Mouse (Mus musculus): ENCODE data around the gene Primpol.

Gene Primpol

DNA sequence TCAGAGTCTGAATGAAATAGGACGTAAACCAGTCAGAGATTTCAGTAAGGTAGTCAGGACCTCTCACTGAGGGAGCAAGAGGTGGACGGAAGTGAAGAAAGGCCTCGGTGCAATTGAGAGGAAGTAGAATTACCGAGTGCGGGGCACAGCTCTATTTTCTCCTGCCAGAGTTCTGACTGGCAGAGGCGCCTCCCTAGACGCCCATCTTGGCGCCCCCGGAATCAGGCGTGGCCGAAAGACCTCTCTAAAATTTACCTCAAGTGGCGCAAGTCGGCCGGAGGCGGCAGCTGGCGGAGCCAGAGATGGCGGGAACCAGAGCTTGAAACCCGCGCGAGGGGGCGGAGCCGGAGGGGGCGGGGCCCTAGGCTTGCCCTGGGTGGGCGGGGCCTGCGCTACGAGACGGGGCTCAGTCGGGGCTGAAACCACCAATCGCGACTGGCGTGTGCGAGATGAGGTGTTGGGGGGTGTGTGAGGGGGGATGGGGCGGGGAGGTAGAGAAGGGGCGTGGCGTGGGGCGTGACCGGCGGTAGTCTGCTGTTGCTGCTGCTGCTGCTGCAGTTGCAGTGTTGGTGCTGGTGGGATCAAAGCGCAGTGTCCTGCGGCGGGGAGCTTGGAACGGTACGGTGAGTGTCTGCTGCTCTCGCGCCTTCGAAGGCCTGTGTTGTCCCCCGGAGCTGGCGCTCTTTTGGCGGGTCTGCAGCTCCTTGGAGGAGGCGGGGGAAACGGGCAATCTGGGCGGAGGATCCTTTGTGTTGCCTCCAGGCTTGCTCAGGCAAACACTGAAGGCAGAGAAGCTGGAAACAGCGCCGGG lies at the start of gene Primpol, which contains the start of gene Casp3:
Gene Primpol (minus strand): TSS at position 334 of the 811 bp plus-strand sequence.
Gene Casp3 (plus strand): TSS at position 413 of the 811 bp plus-strand sequence.
- peak; percentile 99 for DNase-seq (ENCODE audit: extremely low spot score, low spot score)

DNA sequence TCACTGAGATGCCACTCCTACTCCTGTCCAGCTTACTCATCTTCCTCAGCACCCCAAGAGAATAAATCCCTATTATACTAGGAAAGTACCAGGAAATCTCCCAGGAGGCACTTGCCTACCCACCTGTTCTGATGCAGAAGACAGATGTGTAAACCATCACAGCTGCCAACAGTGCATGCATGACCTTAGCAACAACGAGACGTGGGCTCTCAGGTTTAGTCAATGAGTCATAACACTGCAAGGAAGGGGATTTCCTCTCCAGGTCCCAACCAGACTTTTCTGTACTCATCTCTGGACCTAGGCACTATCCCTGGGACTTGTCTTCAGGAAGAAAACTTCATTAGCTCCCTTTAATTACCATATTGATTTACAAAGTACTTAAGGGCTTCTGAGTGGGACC lies 38.9 kb upstream of the Primpol start:
- DNase-seq (ENCODE audit: extremely low spot score, low spot score) = no peak

- no peak for DNase-seq (ENCODE audit: extremely low spot score, low spot score)
Observed at GRCm38 (mm10) chr8:46651872-46652271, 34.9 kb upstream of the Primpol start.

- no peak for DNase-seq (ENCODE audit: extremely low spot score, low spot score)
Observed at GRCm38 (mm10) chr8:46648421-46648820, 31.4 kb upstream of the Primpol start.

DNA sequence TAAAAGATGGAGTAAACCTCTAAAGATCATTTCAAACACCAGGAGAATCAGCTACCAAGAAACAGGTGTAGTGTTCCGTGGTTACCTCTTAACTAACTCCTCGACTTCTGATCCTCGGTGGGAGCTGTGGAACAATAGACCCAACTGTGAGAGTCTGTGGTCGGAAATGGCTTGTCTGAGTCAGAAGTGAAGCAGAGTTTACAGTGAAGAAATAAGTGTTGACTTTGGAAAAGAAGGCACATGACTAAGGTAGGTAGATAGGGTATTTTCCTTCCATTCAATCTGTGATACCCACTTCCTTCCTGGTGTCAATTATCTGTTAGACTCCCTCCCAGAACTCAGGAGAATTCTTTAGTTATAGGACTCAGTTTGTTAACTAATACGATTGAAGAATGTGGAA lies 24.3 kb upstream of the Primpol start:
- DNase-seq (ENCODE audit: extremely low spot score, low spot score) = no peak

DNA sequence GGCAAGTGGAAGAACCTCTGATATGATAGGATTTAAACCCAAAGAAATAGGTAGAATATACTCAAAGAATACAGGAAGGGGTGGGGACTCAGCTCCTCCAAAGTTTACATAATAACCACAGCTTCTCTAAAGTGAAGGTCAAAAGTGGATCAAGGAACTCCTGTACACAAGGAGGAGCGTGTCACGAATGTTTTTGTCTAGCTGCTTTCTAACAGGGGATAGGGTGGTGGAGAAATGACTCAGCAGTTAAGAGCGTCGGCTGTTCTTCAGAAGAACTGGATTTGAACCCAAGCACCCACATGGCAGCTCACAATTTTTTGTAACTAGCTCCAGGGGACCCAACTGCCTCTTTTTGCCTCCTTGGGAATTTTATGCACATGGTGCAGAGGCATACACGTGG lies 22.8 kb upstream of the Primpol start:
- no peak for DNase-seq (ENCODE audit: extremely low spot score, low spot score)

- DNase-seq (ENCODE audit: extremely low spot score, low spot score) = no peak
Observed at GRCm38 (mm10) chr8:46639010-46639571, 22.1 kb upstream of the Primpol start.

- DNase-seq (ENCODE audit: extremely low spot score, low spot score) = no peak
Observed at GRCm38 (mm10) chr8:46630932-46631331, 13.9 kb upstream of the Primpol start.

GRCm38 (mm10) chr8:46630422-46630821 lies 13.4 kb upstream of the Primpol start:
- no peak for DNase-seq (ENCODE audit: extremely low spot score, low spot score)

GRCm38 (mm10) chr8:46628645-46629044 lies 11.6 kb upstream of the Primpol start:
- no peak for DNase-seq (ENCODE audit: extremely low spot score, low spot score)

DNA sequence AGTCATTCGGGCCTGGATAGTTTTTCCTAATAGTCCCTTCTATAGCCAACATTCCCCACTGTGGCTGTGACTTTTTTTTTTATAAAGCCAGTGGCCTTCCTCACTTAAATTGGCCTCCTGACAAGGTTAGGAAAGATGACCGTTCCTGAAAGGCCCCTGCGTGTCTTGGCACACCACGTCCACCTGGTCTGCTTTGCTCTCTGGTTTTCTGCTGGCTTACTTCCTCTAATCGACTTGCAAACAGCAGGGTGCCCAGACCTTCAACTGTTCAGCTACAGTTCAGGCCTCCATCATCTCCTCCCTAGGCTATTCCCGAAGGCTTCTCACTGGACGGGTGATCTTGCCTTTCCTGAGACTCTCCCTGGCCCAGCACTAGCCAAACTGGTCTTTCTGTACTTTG lies 10.9 kb upstream of the Primpol start:
- no peak for DNase-seq (ENCODE audit: extremely low spot score, low spot score)

DNA sequence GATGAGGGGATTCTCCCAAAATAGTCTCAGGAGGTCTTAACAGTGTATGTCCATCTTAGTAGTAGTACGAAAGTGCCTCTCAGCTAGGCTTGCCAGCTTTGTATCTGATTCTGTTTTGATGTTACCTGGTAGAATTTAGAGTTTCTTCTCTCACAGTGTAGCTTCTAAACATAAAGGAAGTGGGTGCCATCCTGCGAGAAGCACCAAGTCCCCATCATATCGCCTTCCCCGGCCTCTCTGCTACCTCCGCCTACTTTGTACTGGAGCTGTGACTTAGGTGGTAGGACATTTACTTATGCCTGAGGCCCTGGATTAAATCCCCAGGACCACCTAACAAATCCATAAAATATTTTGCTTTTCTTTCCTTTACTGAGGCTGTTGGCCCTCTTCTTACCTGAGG lies 9.6 kb upstream of the Primpol start:
- DNase-seq (ENCODE audit: extremely low spot score, low spot score) = no peak

GRCm38 (mm10) chr8:46625166-46625565 lies 8.2 kb upstream of the Primpol start:
- DNase-seq (ENCODE audit: extremely low spot score, low spot score) = no peak

DNA sequence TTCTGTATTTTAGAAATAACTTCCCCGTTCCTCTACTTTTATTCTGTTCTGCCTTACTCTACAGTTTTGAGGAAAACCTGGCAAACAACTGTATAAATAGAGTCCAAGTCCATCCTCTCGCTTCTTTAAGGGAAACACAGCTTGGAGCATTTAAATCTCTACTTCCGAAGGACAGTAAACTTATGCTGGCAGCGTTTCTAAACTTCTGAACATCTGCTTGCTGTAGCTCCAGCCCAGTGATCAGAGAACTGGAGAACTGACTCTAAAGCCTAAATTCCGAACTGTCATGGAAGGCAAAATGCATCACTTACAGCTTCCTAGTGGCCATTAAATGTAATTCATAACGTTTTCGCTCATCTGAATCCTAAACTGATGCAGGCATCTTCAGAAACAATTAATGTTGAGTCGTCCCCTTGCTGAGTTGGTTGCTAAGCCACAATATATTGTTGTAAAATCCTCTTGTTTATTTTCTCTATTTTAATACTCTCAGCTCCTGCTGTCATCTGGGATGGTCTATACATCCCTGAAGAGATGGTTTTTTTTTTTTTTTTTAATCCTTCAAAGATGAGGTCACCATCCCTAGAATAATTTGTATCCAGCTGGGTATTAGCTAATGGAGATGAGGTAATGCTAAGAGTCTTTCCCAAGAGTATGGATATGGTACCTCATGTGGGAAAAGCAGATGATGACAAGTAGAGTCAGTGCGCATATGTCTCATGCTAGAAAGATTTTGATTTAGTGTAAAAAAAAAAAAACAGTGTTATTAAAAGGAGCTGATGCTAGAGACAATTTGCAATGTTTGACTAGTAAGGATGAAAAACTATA lies 5.6 kb upstream of the Primpol start:
- DNase-seq (ENCODE audit: extremely low spot score, low spot score) = no peak

DNA sequence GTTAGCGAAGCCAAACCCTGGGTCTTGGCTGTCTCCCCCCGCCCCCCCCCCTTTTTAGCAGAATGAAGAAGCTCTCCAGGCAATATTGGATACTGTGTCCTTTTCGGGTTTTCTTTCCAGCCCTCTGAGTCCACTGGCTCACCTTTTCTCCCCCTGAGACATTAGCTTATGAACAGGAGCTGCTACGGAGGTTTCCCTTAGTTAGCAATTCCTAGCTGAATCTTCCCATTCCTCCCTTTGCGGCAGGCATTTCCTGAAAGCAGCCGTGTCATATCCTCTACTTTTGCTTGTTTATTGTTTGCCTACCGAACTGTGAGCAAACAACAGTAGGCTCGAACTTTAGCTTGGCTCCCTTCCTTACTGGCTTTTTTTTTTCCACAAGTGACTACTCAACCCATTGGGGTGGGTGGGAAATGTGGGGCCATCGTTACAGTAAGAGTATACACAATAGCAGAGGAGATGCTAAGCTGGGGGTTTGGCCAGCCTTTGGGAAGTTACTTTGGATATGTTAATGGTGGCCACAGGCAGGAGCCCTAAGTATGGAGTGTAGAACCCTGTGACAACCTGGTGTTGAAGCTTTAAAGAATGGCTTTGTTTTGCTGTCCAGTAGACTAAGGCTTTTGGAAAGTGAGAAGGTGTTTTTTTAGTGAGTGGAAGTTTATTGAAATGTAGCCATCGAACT lies 1.8 kb upstream of the Primpol start:
- DNase-seq (ENCODE audit: extremely low spot score, low spot score) = no peak

GRCm38 (mm10) chr8:46617690-46618620 lies 943 bp upstream of the Primpol start:
- DNase-seq (ENCODE audit: extremely low spot score, low spot score) = no peak

GRCm38 (mm10) chr8:46615936-46616335 lies 1.1 kb downstream of the Primpol start:
- DNase-seq (ENCODE audit: extremely low spot score, low spot score) = no peak

DNA sequence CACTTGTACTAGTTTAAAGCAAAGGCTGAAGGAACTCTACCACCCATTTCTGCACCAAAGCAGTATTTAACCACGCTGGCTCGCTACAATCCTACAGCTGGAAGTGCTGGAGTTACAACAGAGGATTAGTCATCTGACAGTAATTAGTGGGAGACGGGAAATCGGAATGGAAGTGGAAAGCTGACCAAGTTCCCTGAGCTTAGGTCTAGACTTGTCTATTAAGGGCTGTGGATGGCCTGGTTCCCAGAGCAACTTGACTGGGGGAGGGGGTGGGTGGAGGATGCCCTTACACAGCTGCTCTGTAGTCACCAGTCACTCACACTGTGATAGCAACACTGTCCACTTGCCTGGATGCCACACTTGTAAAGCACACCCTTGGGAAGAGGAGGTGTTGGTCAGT lies 3.6 kb downstream of the Primpol start:
- DNase-seq (ENCODE audit: extremely low spot score, low spot score) = no peak

DNA sequence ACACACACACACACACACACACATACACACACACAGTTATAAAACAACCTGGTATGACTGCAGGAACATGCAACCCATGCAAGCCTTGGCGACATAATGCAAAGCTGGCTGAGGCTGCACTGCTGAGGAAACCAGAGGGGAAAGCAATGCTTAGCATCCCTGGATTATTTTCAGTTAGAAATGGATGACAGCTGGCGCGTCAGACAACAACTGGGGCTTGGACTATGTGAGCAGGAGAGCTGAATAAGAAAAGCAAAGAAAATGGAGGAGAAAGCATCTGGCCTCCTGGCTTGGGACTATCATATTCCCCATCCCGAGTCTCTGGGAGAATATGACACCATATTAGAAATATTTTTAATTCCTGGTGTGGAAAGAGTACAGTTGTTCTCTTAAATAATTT lies 4.1 kb downstream of the Primpol start:
- no peak for DNase-seq (ENCODE audit: extremely low spot score, low spot score)

GRCm38 (mm10) chr8:46611557-46611956 lies 5.5 kb downstream of the Primpol start:
- DNase-seq (ENCODE audit: extremely low spot score, low spot score) = no peak

All from neural tube, embryonic 10.5 days (tissue).